Mouse (Mus musculus) retina, embryonic 14.5 days (tissue): ENCODE measurements around the gene Krt17.
"Not testable (repeated sequence)": the region's sequence is repeated elsewhere in the genome, so short reads cannot be mapped to it uniquely, and the experiment has no call there.

Source experiments
- DNase-seq: peaks from one replicate; pipeline ENCODE4 v3.0.0-alpha.2; 2015; ENCODE audit warnings: low spot score

Gene Krt17

GRCm38 (mm10) chr11:100260514-100261234 is at the start of gene Krt17:
TSS of gene Krt17 (minus strand) at chr11:100261029.
- DNase-seq, result no peak

GRCm38 (mm10) chr11:100308672-100309071 is 47.8 kb upstream of the Krt17 start:
- DNase-seq, result not testable (repeated sequence)

- no peak for DNase-seq
These were observed 47.1 kb upstream of the Krt17 start for GRCm38 (mm10) chr11:100307900-100308299.

GRCm38 (mm10) chr11:100301292-100301691 is 40.5 kb upstream of the Krt17 start:
- DNase-seq, result no peak

- DNase-seq, result peak; percentile 87
These were observed 39.5 kb upstream of the Krt17 start for GRCm38 (mm10) chr11:100300293-100300692.

GRCm38 (mm10) chr11:100298274-100299036 is 37.6 kb upstream of the Krt17 start:
- DNase-seq, result peak; percentile 85

GRCm38 (mm10) chr11:100297801-100298200 is 37.0 kb upstream of the Krt17 start:
- DNase-seq, result peak; percentile 56

- peak; percentile 97 for DNase-seq
These were observed 34.5 kb upstream of the Krt17 start for GRCm38 (mm10) chr11:100295308-100295707.

GRCm38 (mm10) chr11:100292884-100293283 is 32.1 kb upstream of the Krt17 start:
- DNase-seq, result no peak

- DNase-seq, result no peak
These were observed 29.4 kb upstream of the Krt17 start for GRCm38 (mm10) chr11:100290235-100290634.

GRCm38 (mm10) chr11:100288942-100289341 is 28.1 kb upstream of the Krt17 start:
- DNase-seq, result no peak

GRCm38 (mm10) chr11:100287024-100287423 is 26.2 kb upstream of the Krt17 start:
- no peak for DNase-seq

- DNase-seq, result no peak
These were observed 24.2 kb upstream of the Krt17 start for GRCm38 (mm10) chr11:100284988-100285387.

GRCm38 (mm10) chr11:100282549-100282948 is 21.7 kb upstream of the Krt17 start:
- peak; percentile 88 for DNase-seq

- peak; percentile 97 for DNase-seq
These were observed 21.0 kb upstream of the Krt17 start for GRCm38 (mm10) chr11:100281596-100282544.

- no peak for DNase-seq
These were observed 17.9 kb upstream of the Krt17 start for GRCm38 (mm10) chr11:100278759-100279158.

GRCm38 (mm10) chr11:100277726-100278480 is 17.1 kb upstream of the Krt17 start:
- DNase-seq, result no peak

- DNase-seq, result no peak
These were observed 14.6 kb upstream of the Krt17 start for GRCm38 (mm10) chr11:100275466-100275865.

GRCm38 (mm10) chr11:100274719-100275118 is 13.9 kb upstream of the Krt17 start:
- DNase-seq, result no peak

GRCm38 (mm10) chr11:100271878-100272277 is 11.0 kb upstream of the Krt17 start:
- DNase-seq, result no peak

GRCm38 (mm10) chr11:100269821-100270332 is 9.0 kb upstream of the Krt17 start, which contains the start of gene Krt42:
TSS of gene Krt42 (minus strand) at chr11:100269871.
- no peak for DNase-seq
